Mouse (Mus musculus) left cerebral cortex, adult 2 months (tissue): ENCODE measurements at regions not wholly inside any gene's neighbourhood (a gene's known extent, or its start where the extent isn't known, plus 50 kb on each side); places are given as distances from the start of the nearest gene placed in this dataset.
A peak's percentile ranks its signal among the peaks of the same experiment; 100 is the strongest.
"Not testable (repeated sequence)": the region's sequence is repeated elsewhere in the genome, so short reads cannot be mapped to it uniquely, and the experiment has no call there.

Experiments
- DNase-seq, 2 experiments: peaks; one replicate each; pipeline ENCODE4 v3.0.0; 2021 to 2022; ENCODE audit warnings: low spot score in 2 of 2, mixed read lengths in 1 of 2; ENCODE audit errors: extremely low spot score in 1 of 2
- H3K27ac ChIP-seq: fragments of 200-600 bp; 2 replicates; pipeline ENCODE4 v1.8.1; 2022
- H3K4me3 ChIP-seq: fragments of 200-600 bp; 2 replicates; pipeline ENCODE4 v1.8.1; 2022
- CTCF ChIP-seq: fragments of 200-600 bp; IDR thresholded peaks from 2 replicates; pipeline ENCODE4 v1.8.1; 2022; ENCODE audit warnings: antibody characterized with exemption, mild to moderate bottlenecking, moderate library complexity
- intact Hi-C: fragments of 180-260 bp; cut with DNase I; formaldehyde crosslinking; loops from one replicate; pipeline ENCODE4 v1.15.1; 2025

GRCm38 (mm10) chr3:130828346-130828745 is 98.1 kb upstream of the Rpl34 start:
- intact Hi-C loops: no loop called here
- TF ChIP-seq CTCF: no peak
- DNase-seq: no peak
- H3K4me3 ChIP-seq: no peak overlapping the region
- no peak overlapping the region for H3K27ac ChIP-seq

- TF ChIP-seq CTCF: no peak
- no peak for DNase-seq
- H3K4me3 ChIP-seq: no peak overlapping the region
- intact Hi-C loops: no loop called here
- H3K27ac ChIP-seq: no peak overlapping the region
These were observed 97.7 kb upstream of the Rpl34 start for GRCm38 (mm10) chr3:130827934-130828333.

DNA sequence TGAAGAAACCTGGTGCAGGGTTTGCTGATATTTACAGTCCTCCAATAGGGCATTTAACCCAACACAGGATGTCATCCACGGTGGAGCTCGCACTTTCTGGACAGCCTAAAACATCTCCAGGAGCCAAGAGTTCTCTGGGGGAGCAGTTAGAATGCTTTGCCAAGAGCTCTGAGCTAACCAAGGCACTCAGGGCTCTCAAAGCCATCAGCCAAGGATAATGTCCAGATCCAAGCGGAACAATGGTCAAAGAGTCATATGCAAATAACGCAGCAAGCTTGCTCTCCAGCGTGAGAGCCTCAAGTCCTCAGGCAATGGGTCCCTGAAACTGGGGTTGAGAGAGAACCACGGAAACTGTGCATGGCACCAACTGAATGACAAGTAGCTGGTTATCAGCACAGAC is 96.8 kb upstream of the Rpl34 start:
- Histone ChIP-seq H3K27ac (no peak overlapping the region), H3K4me3 (no peak overlapping the region)
- no peak for DNase-seq
- no peak for TF ChIP-seq CTCF
- intact Hi-C loops: no loop called here

GRCm38 (mm10) chr3:130819837-130820098 is 89.6 kb upstream of the Rpl34 start:
- no peak; the same call in 1 of the 2 replicates for TF ChIP-seq CTCF
- no peak overlapping the region for H3K27ac ChIP-seq
- DNase-seq: no peak
- intact Hi-C loops: no loop called here
- H3K4me3 ChIP-seq: no peak overlapping the region

GRCm38 (mm10) chr3:130819031-130819836 is 89.0 kb upstream of the Rpl34 start:
- no peak for TF ChIP-seq CTCF
- Histone ChIP-seq H3K4me3 (peak overlapping the region; percentile 27), H3K27ac (no peak overlapping the region)
- intact Hi-C loops: no loop called here
- DNase-seq: no peak

DNA sequence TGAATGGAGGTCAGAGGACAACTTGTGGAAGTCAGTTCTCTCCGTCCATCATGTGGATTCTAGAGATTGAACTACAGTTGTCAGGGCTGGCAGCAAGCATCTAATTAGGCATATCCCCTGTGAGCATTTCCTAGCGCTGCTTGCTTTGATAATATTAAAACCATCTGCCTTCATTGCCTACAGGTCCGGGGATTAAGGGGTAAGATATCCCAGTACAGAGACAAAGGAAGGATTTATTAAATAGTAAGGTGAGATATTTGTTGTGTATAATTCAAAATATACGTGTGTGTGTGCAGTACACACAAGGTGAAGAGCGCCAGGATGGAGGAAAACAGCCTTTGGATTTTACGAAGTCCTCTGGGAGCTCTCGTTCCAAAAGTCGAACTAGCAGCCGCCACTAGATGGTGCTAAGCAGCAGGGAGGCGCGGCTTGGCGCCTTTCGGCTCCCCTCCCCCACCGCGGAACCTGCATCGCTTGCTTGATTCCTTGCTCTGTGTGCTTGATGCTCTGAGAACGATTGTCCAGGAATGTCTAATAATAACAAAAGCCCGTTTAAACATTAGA is 88.4 kb upstream of the Rpl34 start:
- DNase-seq: peak; percentile 87 to 94
- Histone ChIP-seq H3K4me3 (peak overlapping the region; percentile 27), H3K27ac (no peak overlapping the region)
- TF ChIP-seq CTCF: peak; percentile 97
- intact Hi-C loops: loop anchor here (1.0 kb wide), 1 partner anchor 419 kb away; no protein-coding TSS in a partner anchor

GRCm38 (mm10) chr3:130809696-130810665 is 79.8 kb upstream of the Rpl34 start:
- no peak for TF ChIP-seq CTCF
- intact Hi-C loops: no loop called here
- no peak for DNase-seq
- Histone ChIP-seq H3K4me3 (no peak overlapping the region), H3K27ac (no peak overlapping the region)

GRCm38 (mm10) chr3:130805345-130805744 is 75.1 kb upstream of the Rpl34 start:
- DNase-seq: no peak
- TF ChIP-seq CTCF: no peak
- intact Hi-C loops: no loop called here

GRCm38 (mm10) chr3:130804327-130804662 is 74.1 kb upstream of the Rpl34 start:
- no peak overlapping the region for H3K4me3 ChIP-seq
- intact Hi-C loops: no loop called here
- TF ChIP-seq CTCF: no peak
- DNase-seq: no peak
- no peak overlapping the region for H3K27ac ChIP-seq

More at GRCm38 (mm10) chr3:130805345-130805744, 75.1 kb upstream of the Rpl34 start:
- H3K27ac ChIP-seq: no peak overlapping the region
- no peak overlapping the region for H3K4me3 ChIP-seq

DNA sequence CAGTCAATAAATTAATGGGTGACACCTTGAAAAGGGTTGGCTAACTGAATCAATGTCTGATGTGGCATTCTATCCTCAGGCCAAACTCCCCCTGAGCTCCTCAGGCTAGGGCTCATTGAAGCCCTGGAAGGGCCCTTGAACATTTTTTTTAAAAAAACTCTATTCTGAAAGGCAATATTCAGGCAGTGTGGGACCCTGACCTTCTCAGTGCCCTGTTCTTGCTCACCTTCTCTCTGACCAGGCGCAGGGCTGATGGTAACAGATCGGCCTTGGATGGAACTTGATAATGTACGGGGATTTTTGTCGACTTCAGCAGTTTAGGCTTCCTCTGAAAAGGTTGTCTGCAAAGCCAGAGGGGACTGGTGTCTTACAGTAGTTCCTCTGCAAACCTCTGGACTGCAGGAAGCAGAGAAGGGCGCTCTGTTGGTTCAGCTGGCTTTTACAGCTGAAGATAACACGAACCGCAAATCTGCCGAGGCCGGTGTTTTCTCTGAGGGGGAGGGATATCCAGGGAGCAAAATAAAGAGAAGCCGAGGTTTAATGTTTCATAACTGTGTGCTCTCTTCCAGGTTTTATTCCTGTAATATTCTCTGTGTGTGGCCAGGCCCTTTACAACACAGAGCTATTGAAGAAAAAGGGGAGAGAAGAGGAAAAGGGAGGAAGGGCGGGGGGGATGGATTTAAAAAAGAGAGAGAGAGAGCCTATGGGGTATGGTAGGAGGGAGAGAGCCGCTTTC is 73.6 kb upstream of the Rpl34 start:
- no peak; the same call in 1 of the 2 replicates for TF ChIP-seq CTCF
- H3K4me3 ChIP-seq: no peak overlapping the region
- no peak overlapping the region for H3K27ac ChIP-seq
- intact Hi-C loops: no loop called here
- no peak for DNase-seq

DNA sequence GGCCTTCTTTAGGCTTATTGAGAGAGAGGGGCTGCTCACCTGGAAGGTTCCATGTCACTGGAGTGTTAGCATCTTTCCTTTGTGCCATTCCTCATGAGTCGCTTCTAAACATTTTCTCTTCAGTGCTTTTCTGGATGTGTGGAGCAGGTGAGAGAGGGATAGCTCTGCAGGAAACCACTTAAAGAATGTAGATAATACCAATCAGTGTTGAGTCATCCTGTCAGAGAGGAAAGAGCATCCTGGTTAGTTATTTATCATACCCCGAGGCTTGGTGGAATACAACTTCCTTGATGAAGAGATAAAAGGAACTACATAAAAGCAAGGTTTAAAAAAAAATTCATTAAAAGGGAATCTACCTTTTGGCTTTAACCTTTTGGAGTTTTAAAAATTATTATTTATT is 69.8 kb upstream of the Rpl34 start:
- intact Hi-C loops: no loop called here
- no peak for DNase-seq
- no peak overlapping the region for H3K4me3 ChIP-seq
- H3K27ac ChIP-seq: no peak overlapping the region
- no peak for TF ChIP-seq CTCF

GRCm38 (mm10) chr3:130797956-130798355 is 67.8 kb upstream of the Rpl34 start:
- intact Hi-C loops, H3K4me3 ChIP-seq, H3K27ac ChIP-seq, DNase-seq: not testable (repeated sequence)
